Mouse (Mus musculus): ENCODE data around the gene Slc9a5. TPM values are rescaled to one million over a fixed set of nuclear protein-coding genes. Genes with fewer than 3 reads are reported as not detected.

Gene Slc9a5
- polyA plus RNA-seq, 1 experiment from 2014 or later, result 4.0 TPM

- no peak overlapping the region for H3K4me3 ChIP-seq (ENCODE audit: low read length)
- H3K9me3 ChIP-seq (ENCODE audit: control insufficient read depth, low read length), result no peaks in the 10 kb centered on the region
- H3K4me2 ChIP-seq (replicated peaks; ENCODE audit: low read depth, low read length), result no peak overlapping the region
- H3K9ac ChIP-seq (ENCODE audit: low read depth, low read length), result no peak overlapping the region
- H3K27ac ChIP-seq (ENCODE audit: low read depth, low read length), result no peak overlapping the region
- no peaks in the 10 kb centered on the region for H3K27me3 ChIP-seq (ENCODE audit: control insufficient read depth, insufficient read depth, low read length)
- peaks cover 59% of the 10 kb centered on the region for H3K36me3 ChIP-seq (ENCODE audit: control insufficient read depth, insufficient read depth, low read length)
- WGBS, result 53% methylated on average over 32 of the region's 32 CpGs
- H3K4me1 ChIP-seq (ENCODE audit: control insufficient read depth, insufficient read depth, low read length), result peaks cover 10% of the 10 kb centered on the region; the same call in 1 of the 2 replicates
- ATAC-seq (ENCODE audit: low FRiP score, low TSS enrichment), result no peak; the same call in 1 of the 2 replicates
These were observed 12.1 kb upstream of the Slc9a5 start for GRCm38 (mm10) chr8:105336373-105337130.

GRCm38 (mm10) chr8:105338992-105339391, 9.7 kb upstream of the Slc9a5 start:
- no peak overlapping the region for H3K27ac ChIP-seq (ENCODE audit: low read depth, low read length)
- H3K27me3 ChIP-seq (ENCODE audit: control insufficient read depth, insufficient read depth, low read length), result no peaks in the 10 kb centered on the region
- no peak overlapping the region for H3K4me2 ChIP-seq (replicated peaks; ENCODE audit: low read depth, low read length)
- H3K4me1 ChIP-seq (ENCODE audit: control insufficient read depth, insufficient read depth, low read length), result peaks cover 10% of the 10 kb centered on the region; the same call in 1 of the 2 replicates
- WGBS, result 23% methylated on average over 4 of the region's 4 CpGs
- no peak overlapping the region for H3K4me3 ChIP-seq (ENCODE audit: low read length)
- ATAC-seq (ENCODE audit: low FRiP score, low TSS enrichment), result no peak
- H3K36me3 ChIP-seq (ENCODE audit: control insufficient read depth, insufficient read depth, low read length), result peaks cover 45% of the 10 kb centered on the region
- H3K9ac ChIP-seq (ENCODE audit: low read depth, low read length), result no peak overlapping the region
- H3K9me3 ChIP-seq (ENCODE audit: control insufficient read depth, low read length), result no peaks in the 10 kb centered on the region

- H3K4me3 ChIP-seq (ENCODE audit: low read length), result no peak overlapping the region
- peaks cover 35% of the 10 kb centered on the region for H3K36me3 ChIP-seq (ENCODE audit: control insufficient read depth, insufficient read depth, low read length)
- H3K27ac ChIP-seq (ENCODE audit: low read depth, low read length), result no peak overlapping the region
- no peak; the same call in 1 of the 2 replicates for ATAC-seq (ENCODE audit: low FRiP score, low TSS enrichment)
- no peaks in the 10 kb centered on the region for H3K9me3 ChIP-seq (ENCODE audit: control insufficient read depth, low read length)
- 76% methylated on average over 6 of the region's 6 CpGs for WGBS
- H3K4me2 ChIP-seq (replicated peaks; ENCODE audit: low read depth, low read length), result no peak overlapping the region
- H3K4me1 ChIP-seq (ENCODE audit: control insufficient read depth, insufficient read depth, low read length), result peaks cover 15% of the 10 kb centered on the region; the same call in 1 of the 2 replicates
- no peak overlapping the region for H3K9ac ChIP-seq (ENCODE audit: low read depth, low read length)
- no peaks in the 10 kb centered on the region for H3K27me3 ChIP-seq (ENCODE audit: control insufficient read depth, insufficient read depth, low read length)
These were observed 8.6 kb upstream of the Slc9a5 start for GRCm38 (mm10) chr8:105339886-105340635.

GRCm38 (mm10) chr8:105341399-105341798, 7.2 kb upstream of the Slc9a5 start:
- WGBS, result 49% methylated on average over 8 of the region's 8 CpGs
- no peak overlapping the region for H3K4me3 ChIP-seq (ENCODE audit: low read length)
- peaks cover 22% of the 10 kb centered on the region for H3K36me3 ChIP-seq (ENCODE audit: control insufficient read depth, insufficient read depth, low read length)
- no peaks in the 10 kb centered on the region for H3K27me3 ChIP-seq (ENCODE audit: control insufficient read depth, insufficient read depth, low read length)
- H3K4me2 ChIP-seq (replicated peaks; ENCODE audit: low read depth, low read length), result no peak overlapping the region
- peaks cover 27% of the 10 kb centered on the region for H3K4me1 ChIP-seq (ENCODE audit: control insufficient read depth, insufficient read depth, low read length)
- H3K9me3 ChIP-seq (ENCODE audit: control insufficient read depth, low read length), result no peaks in the 10 kb centered on the region
- H3K9ac ChIP-seq (ENCODE audit: low read depth, low read length), result no peak overlapping the region
- no peak for ATAC-seq (ENCODE audit: low FRiP score, low TSS enrichment)
- H3K27ac ChIP-seq (ENCODE audit: low read depth, low read length), result peak overlapping the region; percentile 55; the same call in 1 of the 2 replicates

- no peaks in the 10 kb centered on the region for H3K9me3 ChIP-seq (ENCODE audit: control insufficient read depth, low read length)
- 83% methylated on average over 4 of the region's 4 CpGs for WGBS
- H3K9ac ChIP-seq (ENCODE audit: low read depth, low read length), result no peak overlapping the region
- no peak overlapping the region for H3K4me2 ChIP-seq (replicated peaks; ENCODE audit: low read depth, low read length)
- ATAC-seq (ENCODE audit: low FRiP score, low TSS enrichment), result no peak
- no peak overlapping the region for H3K4me3 ChIP-seq (ENCODE audit: low read length)
- no peaks in the 10 kb centered on the region for H3K27me3 ChIP-seq (ENCODE audit: control insufficient read depth, insufficient read depth, low read length)
- H3K36me3 ChIP-seq (ENCODE audit: control insufficient read depth, insufficient read depth, low read length), result peaks cover 8% of the 10 kb centered on the region; the same call in 1 of the 2 replicates
- no peak overlapping the region for H3K27ac ChIP-seq (ENCODE audit: low read depth, low read length)
- peaks cover 31% of the 10 kb centered on the region for H3K4me1 ChIP-seq (ENCODE audit: control insufficient read depth, insufficient read depth, low read length)
These were observed 5.9 kb upstream of the Slc9a5 start for GRCm38 (mm10) chr8:105342768-105343167.

GRCm38 (mm10) chr8:105343791-105344574, 4.7 kb upstream of the Slc9a5 start:
- Histone ChIP-seq H3K4me1 (ENCODE audit: control insufficient read depth, insufficient read depth, low read length) (peaks cover 37% of the 10 kb centered on the region), H3K9ac (ENCODE audit: low read depth, low read length) (no peak overlapping the region), H3K4me3 (ENCODE audit: low read length) (no peak overlapping the region), H3K9me3 (ENCODE audit: control insufficient read depth, low read length) (no peaks in the 10 kb centered on the region), H3K27me3 (ENCODE audit: control insufficient read depth, insufficient read depth, low read length) (no peaks in the 10 kb centered on the region), H3K4me2 (replicated peaks; ENCODE audit: low read depth, low read length) (no peak overlapping the region), H3K36me3 (ENCODE audit: control insufficient read depth, insufficient read depth, low read length) (no peaks in the 10 kb centered on the region), H3K27ac (ENCODE audit: low read depth, low read length) (no peak overlapping the region)
- 70% methylated on average over 8 of the region's 8 CpGs for WGBS
- no peak for ATAC-seq (ENCODE audit: low FRiP score, low TSS enrichment)

GRCm38 (mm10) chr8:105345061-105345975, 3.3 kb upstream of the Slc9a5 start:
- Histone ChIP-seq H3K27ac (ENCODE audit: low read depth, low read length) (no peak overlapping the region; the same call in 1 of the 2 replicates), H3K27me3 (ENCODE audit: control insufficient read depth, insufficient read depth, low read length) (no peaks in the 10 kb centered on the region), H3K4me1 (ENCODE audit: control insufficient read depth, insufficient read depth, low read length) (peaks cover 37% of the 10 kb centered on the region), H3K9me3 (ENCODE audit: control insufficient read depth, low read length) (no peaks in the 10 kb centered on the region), H3K36me3 (ENCODE audit: control insufficient read depth, insufficient read depth, low read length) (no peaks in the 10 kb centered on the region), H3K9ac (ENCODE audit: low read depth, low read length) (no peak overlapping the region; the same call in 1 of the 2 replicates), H3K4me2 (replicated peaks; ENCODE audit: low read depth, low read length) (peak overlapping the region; percentile 92), H3K4me3 (ENCODE audit: low read length) (peak overlapping the region; percentile 3; the same call in 1 of the 2 replicates)
- WGBS, result 41% methylated on average over 7 of the region's 7 CpGs
- ATAC-seq (ENCODE audit: low FRiP score, low TSS enrichment), result no peak

Data from kidney, embryonic 14.5 days (tissue).